Mouse (Mus musculus): Measurements from ENCODE around the gene Ptpn13. TPM values are rescaled to one million over a fixed set of nuclear protein-coding genes. Genes with fewer than 3 reads are reported as not detected.

Ptpn13 gene
- total RNA-seq, 2 experiments from 2014 or later: 25.5 to 45.0 TPM

DNA sequence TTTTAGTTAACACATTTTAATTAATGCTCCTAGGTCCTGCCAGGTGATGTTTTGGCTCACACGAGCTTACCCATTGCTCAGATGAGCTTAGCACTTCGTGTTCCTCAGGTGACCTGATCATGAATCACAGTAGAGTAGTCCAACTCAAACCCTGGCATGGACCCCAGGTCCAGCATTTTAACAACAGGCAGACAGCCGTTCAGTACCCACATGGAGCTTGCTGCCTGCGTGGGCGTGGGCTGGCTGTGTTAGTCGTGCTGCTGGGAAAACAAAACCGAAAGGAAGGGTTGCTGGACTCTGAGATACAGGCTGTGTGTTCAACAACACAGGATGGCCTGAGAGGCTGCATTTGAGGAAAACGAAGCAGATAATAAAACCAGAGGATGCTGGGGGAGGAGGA lies 167.7 kb downstream of the Ptpn13 start:
- no peak for DNase-seq (ENCODE audit: low spot score in 2 of 2)

DNA sequence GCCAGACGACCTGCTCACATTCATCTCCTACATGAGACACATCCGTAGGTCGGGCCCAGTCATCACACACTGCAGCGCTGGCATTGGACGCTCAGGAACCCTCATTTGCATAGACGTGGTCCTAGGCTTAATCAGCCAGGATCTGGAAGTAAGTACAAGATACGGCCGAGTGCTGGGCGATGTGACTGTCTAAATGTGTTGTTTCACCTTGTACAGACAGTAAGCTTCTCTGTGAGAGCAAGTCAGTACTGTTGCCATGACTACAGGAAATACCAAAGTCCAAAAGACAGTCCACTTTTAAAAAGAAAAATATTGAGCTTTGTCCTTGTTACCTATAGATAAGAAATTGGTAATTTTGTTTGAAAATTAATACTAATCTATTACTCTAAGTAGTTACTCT lies 168.6 kb downstream of the Ptpn13 start:
- no peak for DNase-seq (ENCODE audit: low spot score in 2 of 2)

DNA sequence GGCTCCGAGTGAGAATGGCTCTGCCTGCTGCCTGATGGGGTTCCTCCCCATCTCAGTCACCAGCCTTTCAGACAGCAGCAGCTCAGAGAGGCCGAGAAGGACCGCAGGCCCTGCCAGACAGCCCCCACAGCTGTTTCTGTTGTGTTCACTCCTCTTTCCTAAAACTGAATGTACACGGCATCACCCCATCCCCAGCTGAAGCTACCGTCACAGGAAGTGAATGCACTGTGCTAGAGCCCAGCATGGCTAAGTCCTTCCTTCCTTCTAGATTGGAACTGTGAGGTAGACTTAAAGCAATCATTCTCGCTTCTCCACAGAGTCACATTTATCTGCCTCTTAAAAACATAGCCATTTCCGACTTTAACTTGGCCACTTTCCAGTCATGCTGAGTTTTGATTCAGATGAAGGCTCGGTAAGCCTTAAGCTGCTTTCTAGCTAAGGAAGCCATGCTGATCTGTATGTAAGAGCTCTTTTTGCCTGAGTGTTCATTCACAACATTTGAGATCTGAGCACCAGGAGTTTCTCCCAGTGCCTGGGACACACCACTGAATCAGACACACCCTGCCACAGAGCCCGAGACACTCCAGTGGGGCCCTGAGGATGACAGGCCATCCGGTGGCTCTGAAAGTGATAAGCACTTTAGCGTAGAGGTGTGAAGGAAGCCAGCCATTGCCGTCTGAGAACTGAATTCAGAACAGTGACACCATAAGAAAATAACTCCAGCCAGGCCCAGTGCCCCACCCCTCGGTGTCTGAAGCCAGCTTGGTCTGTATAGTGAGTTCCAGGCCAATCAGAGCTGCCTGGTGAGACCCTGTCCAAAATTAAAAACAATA lies 170.6 kb downstream of the Ptpn13 start:
- DNase-seq (ENCODE audit: low spot score in 2 of 2): no peak

DNA sequence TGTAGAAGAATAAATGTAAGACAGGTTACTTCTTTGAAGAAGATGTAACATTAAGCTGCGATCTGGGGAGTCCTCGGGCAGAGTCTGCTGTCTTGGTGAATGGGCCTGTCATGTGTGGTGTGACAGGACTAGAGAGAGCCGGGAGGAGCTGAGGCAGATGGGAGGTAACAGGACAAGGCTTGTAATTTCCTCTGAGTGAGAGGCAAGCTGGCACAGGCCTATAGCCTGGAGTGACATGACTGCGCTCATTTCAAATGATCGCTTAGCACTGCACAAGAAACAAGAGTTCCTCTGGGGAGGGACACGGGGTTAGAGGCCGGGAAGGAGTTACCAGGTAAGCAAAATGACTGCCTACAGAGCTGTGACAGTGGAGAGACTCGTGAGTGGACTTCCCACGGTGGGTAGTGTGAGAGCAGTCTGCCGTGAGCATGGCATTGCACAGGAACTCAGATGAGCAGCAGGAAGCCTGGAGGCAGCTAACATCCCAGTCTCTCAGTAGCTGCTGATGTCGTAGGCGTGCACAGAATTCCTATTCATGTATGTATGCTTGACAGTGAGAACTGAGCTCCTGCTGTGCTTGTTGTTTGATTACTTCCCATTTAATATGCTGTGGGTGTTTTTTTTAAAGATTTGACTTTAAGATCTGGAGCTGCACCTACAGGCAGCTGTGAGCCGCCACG lies 171.6 kb downstream of the Ptpn13 start:
- no peak for DNase-seq (ENCODE audit: low spot score in 2 of 2)

DNA sequence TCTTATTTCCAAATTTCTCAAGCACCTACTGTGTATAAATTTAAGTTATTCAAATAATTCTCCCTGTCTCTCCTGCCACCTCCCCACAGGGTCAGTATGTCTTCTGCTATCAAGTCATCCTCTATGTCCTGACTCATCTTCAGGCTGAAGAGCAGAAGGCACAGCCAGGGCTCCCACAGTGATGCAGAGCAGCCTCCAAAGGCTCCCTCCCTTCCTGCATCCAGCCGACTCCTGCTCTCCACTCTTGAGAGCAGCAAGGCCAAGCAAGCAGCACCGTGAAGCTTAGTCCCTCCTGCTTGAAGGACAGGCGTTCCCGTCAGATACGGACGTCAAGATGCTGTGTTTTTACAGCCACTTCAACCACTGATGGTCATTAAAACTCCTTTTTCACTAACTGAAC lies 172.6 kb downstream of the Ptpn13 start:
- DNase-seq (ENCODE audit: low spot score in 2 of 2): no peak

DNA sequence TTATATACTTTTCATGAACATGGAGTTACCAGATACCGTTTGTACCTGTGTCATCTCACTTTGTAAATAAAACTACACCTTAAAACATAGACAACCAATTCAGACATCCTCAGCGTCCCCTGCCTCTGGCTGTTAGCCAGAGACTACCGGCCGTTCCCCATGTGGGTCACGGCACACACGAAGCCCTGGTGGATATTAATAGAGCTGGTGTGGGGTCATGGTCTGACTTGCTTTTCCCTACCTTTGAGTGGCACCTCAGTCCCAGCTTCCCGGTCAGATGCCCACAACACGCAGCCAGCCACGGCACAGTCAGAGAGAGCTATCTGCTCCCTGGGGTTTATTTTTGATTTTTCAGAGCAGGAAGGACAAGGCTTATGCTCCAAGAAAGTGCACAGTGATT lies 173.3 kb downstream of the Ptpn13 start:
- no peak for DNase-seq (ENCODE audit: low spot score in 2 of 2)

DNA sequence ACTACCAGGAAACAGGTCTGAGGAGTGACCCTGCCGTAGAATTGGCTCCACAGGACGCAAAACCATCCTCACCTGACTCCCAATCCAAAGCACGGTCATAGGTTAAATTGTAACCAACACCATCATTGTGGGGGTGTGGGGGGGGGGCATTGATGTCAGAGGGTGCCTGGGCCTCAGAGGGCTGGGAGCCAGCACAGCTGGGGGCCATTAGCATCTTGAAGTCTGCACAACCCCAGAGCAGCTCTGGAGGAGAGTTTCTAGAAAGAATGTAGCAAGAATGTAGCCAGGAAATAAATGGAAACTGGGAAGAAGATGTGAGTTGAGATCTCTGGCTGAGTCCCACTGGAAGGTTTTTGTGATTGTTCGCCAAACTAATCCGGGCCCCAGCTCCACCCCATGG lies 173.9 kb downstream of the Ptpn13 start:
- no peak for DNase-seq (ENCODE audit: low spot score in 2 of 2)

DNA sequence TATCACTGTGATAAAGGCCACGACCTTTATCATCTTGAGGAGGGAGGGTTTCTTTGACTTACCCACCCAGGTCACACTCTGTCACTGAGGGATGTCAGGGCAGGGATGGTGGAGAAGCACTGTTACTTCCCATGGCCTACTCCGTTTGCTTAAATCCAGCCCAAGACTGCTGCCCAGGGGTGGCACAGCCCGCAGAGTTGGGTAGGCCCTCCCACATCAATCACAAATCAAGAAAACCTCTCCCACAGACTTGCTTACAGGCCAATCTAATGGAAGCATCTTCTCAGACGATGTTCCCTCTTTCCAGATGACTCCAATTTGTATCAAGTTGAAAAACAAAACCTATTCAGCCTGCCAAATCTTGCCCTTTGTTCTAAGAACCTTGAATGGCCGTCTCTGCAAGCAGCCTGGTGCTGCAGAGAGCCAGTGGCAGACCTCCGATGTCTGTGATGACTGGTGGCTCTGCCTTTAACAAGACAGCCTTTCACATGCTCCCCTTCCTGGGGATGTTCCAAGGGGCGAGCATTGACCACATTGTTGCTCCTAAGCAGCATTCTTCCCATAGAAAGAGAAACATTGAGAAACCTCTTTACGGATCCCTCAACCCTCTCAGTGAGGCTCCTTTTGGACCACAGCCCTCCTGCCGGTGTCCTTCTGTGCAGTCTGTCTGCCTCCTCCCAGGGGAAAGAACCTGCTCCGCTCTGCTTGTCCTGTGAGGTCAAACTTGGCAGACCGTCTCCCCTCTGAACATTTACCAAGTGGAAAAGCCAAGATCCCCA lies 178.3 kb downstream of the Ptpn13 start:
- no peak for DNase-seq (ENCODE audit: low spot score in 2 of 2)

DNA sequence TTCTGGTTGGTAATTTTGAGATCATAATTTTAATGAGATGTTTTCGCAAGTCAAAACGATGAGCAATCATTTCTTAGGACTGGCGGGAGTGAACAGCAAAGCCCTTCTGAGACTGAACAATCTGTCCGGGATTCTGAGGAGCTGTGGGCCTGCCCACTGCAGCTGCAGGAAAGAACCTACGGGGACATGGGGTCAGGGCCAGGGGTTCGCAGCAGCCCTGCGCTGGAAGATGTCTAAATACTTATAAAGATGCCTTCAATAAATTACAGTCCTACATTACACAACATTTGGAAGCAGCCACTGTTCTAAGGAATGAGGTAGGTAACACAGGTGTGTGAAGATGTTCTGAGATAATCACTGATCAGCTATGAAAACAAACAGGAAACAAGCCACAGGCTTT lies 180.7 kb downstream of the Ptpn13 start:
- DNase-seq (ENCODE audit: low spot score in 2 of 2): no peak

DNA sequence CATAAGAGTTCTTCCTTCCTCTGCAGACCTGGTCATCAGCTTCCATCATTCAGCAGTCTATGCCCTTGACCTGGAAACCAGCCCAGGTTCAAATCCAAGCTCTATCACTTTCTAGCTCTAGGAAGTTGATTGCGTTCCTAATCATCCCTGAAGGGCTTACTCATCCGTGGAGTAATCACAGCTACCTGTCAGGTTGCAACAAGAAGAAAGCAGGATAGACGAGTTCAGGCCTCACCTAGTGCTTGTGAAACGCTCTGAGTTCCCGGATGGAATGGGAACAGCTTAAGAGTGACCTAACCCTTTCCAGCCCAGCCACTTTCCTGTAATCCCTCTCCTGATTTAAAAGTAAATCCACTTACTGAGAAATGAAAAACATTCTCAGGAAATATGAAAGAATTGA lies 185.2 kb downstream of the Ptpn13 start:
- no peak for DNase-seq (ENCODE audit: low spot score in 2 of 2)

DNA sequence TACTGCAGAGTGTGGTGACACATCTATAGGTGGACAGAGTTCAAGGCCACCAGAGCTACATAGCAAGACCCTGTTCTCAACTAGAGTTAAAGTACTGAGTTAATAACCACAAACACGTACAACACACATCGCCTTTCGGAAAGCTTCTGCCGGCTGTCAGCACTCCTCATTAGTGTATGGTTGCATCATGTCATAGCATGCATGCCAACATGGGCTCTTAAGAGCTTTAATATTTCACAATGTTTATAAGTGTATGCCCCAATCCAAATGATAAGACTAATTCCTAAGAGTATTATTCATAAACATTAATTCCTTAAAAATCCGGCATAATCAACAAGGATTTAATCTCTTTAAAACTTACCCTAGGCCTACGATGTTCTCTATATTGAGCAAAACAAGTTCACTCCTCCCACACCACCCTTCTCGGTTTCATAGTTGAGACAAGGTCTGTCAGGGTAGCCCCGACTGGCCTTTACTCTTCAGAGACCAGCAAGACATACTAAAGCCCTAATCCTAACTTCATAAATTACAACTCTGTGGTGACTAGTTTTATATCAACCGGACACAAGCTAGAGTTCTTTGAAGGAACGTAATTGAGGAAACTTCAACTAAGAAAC lies 186.0 kb downstream of the Ptpn13 start:
- no peak for DNase-seq (ENCODE audit: low spot score in 2 of 2)

DNA sequence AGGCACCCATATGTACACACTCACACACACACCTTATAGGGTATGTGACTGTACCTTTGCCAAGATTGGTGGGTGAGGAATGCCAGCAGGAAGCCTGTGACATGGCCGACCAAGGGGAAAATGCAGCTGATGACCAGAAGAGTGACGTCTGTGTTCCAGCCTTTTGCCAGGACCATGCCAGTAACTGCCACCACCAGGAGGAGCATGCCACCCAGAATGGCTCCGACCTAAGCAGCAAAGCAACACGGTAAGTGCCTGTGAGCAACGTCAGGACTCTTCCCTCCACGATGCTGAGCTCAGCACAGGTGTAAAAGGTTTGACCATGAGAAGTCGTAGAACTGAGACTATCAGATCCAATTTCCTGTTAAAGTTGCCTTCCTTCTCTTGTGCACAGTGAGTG lies 187.3 kb downstream of the Ptpn13 start:
- no peak for DNase-seq (ENCODE audit: low spot score in 2 of 2)

DNA sequence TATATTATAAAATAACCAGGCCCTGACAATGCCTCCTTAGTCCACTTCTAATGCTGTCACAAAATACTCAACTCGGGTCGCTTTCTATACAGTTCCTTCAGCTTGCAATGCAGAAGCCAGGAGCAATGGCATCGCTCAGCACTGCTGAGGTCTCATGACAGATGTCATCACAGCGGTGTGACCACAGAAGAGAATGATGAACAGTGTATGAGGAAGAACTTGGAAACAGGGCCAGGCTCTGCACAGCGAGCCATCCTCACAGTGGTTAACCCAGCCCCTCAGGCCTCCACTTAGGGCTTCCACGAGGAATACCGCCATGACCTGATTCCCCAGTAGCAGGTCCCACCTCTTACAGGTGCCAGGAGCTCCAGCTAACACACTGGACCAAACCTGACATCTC lies 189.4 kb downstream of the Ptpn13 start:
- DNase-seq (ENCODE audit: low spot score in 2 of 2): no peak

DNA sequence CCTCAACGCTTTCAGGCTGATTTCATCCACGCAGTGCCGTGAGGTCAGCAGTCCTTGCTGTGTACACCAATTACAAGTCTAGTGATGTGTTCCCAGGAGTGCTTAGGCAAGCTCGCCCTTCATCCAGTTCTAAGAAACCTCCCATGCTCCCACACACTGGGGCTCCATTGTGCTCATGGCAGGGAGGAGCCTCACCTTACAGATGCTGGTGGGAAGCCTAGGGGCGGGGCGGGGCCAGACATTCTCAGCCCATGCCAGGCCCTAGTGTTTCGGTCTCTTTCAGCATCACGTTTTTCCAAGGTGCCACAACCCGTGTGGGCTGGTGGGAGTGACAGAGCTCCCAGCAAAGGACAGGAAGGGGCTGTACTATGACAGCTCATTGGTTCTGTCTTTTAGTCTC lies 192.2 kb downstream of the Ptpn13 start:
- no peak for DNase-seq (ENCODE audit: low spot score in 2 of 2)

DNA sequence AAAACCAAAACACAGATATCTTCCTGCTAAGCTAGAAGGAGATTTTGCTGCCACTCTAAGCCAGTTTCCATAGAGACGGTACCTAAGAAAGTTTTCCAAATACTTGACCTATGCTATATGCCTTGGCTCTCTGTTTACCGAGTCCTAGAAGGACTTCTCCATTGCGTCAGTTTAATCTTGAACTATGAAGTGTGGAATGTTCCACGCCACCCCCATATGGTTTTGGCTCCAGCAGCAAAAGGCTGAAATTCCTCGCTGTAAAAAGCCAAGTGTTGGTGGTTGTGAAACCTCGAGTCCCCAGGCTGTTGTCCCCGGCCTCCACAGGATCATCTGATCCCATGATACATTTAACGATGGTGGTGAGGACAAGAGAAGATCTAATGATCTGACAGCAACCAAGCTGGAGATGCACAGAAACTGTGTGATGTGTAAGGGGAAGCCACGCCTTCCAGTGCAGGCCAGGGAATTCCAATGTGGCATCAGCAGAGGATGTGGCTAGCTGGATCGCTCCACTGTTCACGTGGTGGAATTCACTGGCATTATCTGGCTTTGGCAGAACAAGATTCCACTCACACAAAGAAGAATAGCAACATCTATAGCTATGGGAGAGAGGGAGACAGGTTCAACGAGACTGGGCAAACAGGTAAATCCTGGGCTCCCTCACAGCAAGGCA lies 195.4 kb downstream of the Ptpn13 start:
- no peak for DNase-seq (ENCODE audit: low spot score in 2 of 2)

DNA sequence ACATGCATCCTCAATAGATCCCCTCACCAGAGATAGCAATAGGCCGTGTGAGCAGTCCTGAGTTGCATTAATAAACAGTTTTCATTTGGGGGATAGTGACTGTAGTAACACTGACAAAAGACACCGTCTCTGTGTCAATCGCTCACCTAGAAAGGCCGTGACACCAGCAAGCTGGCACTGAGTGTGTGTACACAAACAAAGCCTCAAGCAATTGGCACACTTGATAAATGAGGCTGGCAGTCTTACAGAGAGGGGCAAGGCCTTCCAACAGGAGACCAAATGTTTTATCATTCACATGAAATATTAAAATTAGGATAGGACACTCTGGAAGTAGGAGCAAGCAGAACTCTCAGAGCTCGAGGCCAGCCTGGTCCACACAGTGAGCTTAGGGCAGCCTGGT lies 197.3 kb downstream of the Ptpn13 start:
- DNase-seq (ENCODE audit: low spot score in 2 of 2): no peak

DNA sequence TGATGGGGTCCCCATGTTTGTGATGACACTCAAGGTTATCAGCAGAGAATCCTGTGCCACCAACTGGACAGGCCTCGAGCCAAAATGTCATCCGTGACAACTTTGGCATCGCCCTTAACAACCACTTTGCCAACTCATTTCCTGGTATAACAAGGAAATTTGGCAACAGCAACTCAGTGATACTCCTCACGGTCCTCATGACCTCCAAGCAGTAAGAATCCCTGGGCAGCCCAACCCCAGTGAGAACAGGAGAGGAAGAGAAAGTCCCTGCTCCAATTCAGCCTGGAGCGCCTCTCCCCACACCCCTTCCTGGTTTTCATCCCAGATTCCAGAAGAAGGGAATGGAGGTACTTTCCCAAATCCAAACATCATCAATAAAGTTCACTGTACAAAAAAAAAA lies 199.8 kb downstream of the Ptpn13 start:
- DNase-seq (ENCODE audit: low spot score in 2 of 2): no peak

DNA sequence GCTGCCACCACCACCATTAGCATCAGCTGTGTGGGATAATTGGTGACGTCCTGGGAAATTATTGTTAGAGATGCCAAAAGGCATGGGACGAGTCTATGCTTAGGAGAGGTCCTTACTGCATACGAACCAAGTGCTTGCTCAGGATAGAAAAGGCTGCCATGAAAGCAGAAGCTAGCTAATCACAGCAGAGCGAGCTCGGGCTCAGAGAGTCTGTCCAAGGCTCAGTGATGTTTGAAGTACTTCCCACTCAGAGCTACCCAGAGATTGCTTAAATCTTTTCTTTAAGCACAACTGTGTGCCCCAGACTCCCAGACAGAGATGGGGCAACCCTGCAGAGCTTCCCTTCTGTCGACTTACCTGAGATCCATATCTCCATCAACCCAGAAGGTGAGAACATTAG lies 203.5 kb downstream of the Ptpn13 start:
- DNase-seq (ENCODE audit: low spot score in 2 of 2): no peak

DNA sequence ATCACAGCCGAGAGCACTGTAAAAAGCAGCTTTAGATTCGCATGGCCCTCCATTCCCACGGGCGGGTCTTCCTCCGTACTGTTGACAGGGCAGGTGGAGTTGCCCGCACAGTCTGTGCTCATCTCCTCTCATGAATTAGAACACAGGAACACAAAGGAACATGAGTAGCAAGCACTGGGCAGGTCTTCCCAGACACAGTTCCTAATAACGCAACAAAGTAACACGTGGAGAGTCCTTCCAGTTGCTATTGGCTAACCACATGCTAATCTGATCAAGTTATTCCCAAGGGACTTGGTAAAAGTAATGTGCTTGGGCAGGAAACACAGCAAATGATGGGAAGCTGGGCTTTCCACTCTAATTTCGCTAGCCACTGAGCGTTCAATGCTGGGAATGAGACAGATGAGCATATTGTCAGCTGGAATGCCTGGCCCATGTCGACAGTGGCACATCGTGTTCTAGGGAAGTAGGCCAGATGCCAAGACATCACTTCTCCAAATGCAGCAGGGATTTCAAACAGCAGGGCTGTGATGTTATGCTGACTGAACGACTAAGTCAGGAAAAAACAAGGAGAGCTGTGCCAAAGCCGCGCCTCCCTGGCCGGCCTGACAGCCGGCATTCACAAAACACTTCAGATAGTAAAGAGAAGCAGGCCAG lies 204.2 kb downstream of the Ptpn13 start, which contains the start of gene Slc10a6:
Gene Slc10a6 (minus strand): TSS at position 293 of the 654 bp plus-strand sequence.
- peak in 1 of 2 experiments; percentile 19 for DNase-seq (ENCODE audit: low spot score in 2 of 2)

DNA sequence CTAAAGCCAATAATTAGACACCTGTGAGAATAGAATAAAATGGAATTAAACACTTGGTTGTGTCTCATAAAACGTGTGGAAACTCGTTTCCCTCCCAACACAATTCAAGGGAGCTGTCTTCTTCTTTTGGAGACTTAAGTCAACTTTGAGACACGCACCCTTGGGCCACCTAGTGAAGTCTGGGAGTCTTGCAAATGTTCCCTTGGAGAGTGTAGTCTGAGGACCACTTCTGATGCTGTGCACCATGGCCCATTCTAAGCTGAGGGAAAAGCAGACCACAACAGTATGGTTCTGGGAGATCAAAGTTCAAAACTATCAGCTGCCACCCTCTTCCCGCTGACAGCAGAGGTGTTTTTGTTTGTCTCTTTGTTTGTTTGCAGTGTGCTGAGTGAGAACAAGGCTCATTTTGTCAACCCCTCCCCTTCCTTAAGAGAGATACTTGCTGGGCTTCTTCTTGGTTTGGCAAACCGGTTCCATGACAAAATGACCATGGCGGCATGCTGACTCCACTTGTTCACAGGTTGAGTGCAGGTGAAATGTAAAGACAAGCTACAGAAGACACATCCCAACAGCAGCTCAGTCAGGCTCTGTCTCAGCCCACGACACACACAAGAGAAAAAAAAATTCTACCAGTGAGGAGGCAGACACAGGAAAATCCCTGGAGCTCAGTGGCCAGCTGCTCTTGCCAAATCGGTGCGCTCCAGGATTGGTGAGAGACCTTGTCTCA lies 205.0 kb downstream of the Ptpn13 start:
- no peak for DNase-seq (ENCODE audit: low spot score in 2 of 2)

All from adrenal gland, postnatal 4 days (tissue).